Mouse (Mus musculus) cortical plate, adult 2 months (tissue): ENCODE results near the gene Zfp775. TPM values are rescaled to one million over a fixed set of nuclear protein-coding genes. Genes with fewer than 3 reads are reported as not detected.

ENCODE experiments used
- H3K27ac ChIP-seq: fragments of 200-500 bp; 2 replicates; pipeline ENCODE4 v1.5.1; 2012; ENCODE audit warnings: low read length, control low read depth, inconsistent platforms; ENCODE audit not compliant: insufficient read depth
- H3K4me1 ChIP-seq: fragments of 200-500 bp; 2 replicates; pipeline ENCODE4 v1.6.1; 2011; ENCODE audit warnings: low read length; ENCODE audit not compliant: control insufficient read depth, insufficient read depth
- H3K4me3 ChIP-seq: fragments of 200-500 bp; 2 replicates; pipeline ENCODE4 v1.5.1; 2011; ENCODE audit warnings: mild to moderate bottlenecking, low read length, control low read depth; ENCODE audit not compliant: insufficient read depth
- CTCF ChIP-seq: fragments of 200-500 bp; IDR thresholded peaks from 2 replicates; pipeline ENCODE4 v1.5.1; 2011; ENCODE audit warnings: mild to moderate bottlenecking, control low read depth, low read length; ENCODE audit not compliant: insufficient read depth; ENCODE audit errors: extremely low read depth
- POLR2A ChIP-seq: fragments of 200-500 bp; IDR thresholded peaks from 2 replicates; pipeline ENCODE4 v1.6.1; 2011; ENCODE audit warnings: mild to moderate bottlenecking, low read length, control low read depth; ENCODE audit not compliant: insufficient read depth; ENCODE audit errors: extremely low read depth
- polyA plus RNA-seq: library from polyadenylated mRNA; depleted of rRNA; stranded (reverse); fragments of >200 nt; gene quantifications from 2 replicates; pipeline ENCODE4 v1.2.3, GENCODE M21; 2012

Gene Zfp775
- polyA plus RNA-seq, 1 experiment = 6.8 TPM

DNA sequence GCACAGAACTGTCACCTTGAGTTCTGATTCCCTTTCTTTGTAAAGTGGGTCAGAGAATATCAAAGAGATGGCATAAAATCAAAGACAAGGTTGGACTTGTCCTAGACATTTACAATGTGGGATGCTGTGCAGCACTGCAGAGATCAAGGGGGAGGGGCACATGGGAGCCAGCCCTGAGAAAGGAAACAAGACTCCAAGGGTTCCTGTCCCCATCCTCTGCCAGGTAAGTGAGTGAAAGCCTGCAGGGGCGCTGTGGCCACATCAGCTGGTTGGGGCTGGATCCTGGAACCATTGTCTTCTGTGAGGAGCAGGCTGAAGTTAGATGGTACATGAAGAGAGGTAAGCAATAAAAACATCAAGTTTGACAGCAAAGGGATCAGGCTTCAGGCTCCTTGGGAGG is 21.6 kb downstream of the Zfp775 start:
- peaks cover 6% of the 10 kb centered on the region; the same call in 1 of the 2 replicates for H3K4me1 ChIP-seq
- TF ChIP-seq CTCF (no peak), POLR2A (no peak)
- H3K4me3 ChIP-seq = no peak overlapping the region
- no peak overlapping the region for H3K27ac ChIP-seq

DNA sequence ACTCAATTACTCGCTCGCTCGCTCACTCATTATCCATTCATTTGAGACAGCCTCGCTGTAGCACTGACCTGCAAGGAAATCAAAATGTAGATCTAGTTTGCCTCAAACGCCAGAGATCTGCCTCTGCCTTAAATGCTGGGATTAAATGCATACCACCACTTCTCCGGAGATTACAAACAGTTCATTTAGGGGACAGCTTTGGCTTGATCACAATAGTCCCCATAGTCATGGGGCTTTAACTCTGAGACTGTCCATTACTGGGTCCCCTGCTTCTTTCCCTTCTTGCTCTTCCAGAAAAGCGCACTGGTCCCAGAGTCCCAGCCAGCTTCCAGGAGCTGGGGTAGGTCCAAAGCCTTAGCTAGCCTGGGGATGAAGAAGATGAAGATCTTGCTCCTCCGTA is 24.6 kb downstream of the Zfp775 start, which contains the start of gene AI854703:
AI854703 (plus strand) TSS at position 301 of the 400 bp plus-strand sequence.
- H3K4me1 ChIP-seq = peaks cover 9% of the 10 kb centered on the region; the same call in 1 of the 2 replicates

DNA sequence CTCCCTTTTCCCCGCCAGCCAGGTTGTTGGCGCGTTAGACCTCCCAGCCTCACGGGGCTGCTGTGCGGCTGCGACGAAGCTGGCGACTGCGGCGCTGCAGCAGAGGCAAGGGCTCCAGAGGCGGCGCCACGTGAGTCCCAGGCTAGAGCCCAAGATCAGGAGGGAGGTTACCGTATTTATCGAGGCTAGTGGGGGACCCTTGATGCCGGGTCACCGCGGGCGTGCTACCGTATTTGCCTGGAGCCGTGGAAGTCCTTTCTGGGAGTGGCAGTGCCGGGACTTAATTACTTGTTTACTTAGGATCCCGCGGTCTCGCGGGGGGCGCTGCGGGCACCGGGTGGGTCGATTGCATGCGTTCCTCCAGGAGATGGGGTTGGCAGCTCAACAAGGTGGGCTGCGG is 25.1 kb downstream of the Zfp775 start:
- no peak for TF ChIP-seq CTCF
- peak; percentile 64 for TF ChIP-seq POLR2A
- peak overlapping the region; percentile 52 for H3K4me3 ChIP-seq
- peak overlapping the region; percentile 26; the same call in 1 of the 2 replicates for H3K27ac ChIP-seq
- peaks cover 9% of the 10 kb centered on the region; the same call in 1 of the 2 replicates for H3K4me1 ChIP-seq

More for the DNA sequence above, 24.6 kb downstream of the Zfp775 start, which contains the start of gene AI854703:
- H3K4me3 ChIP-seq = peak within 1 kb of the TSS; percentile 52
- TF ChIP-seq CTCF (no peak), POLR2A (no peak)
- H3K27ac ChIP-seq = peak within 1 kb of the TSS; percentile 45

DNA sequence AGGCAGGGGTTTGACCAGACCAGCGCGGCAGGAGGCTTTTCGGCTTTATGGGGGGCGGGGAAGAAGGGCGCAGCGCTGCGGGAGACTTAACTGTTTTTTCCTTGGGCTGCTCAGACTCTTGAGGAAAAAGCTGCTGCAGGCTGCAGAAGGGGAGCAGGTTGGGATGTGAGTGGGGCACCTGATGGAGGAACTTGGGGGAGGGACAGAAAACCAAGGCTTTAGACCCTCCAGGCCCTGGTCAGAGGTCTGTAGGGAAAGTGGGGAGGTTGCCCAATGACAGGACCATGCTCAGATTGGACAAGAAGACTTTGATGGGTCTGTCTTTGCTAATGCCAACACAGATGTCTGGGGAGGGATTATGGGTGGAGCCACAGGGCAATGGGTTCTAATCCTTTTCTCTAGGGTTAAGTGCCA is 25.7 kb downstream of the Zfp775 start:
- peak overlapping the region; percentile 33 for H3K27ac ChIP-seq
- peak overlapping the region; percentile 52 for H3K4me3 ChIP-seq
- TF ChIP-seq POLR2A = no peak
- no peak for TF ChIP-seq CTCF
- H3K4me1 ChIP-seq = peaks cover 9% of the 10 kb centered on the region; the same call in 1 of the 2 replicates

DNA sequence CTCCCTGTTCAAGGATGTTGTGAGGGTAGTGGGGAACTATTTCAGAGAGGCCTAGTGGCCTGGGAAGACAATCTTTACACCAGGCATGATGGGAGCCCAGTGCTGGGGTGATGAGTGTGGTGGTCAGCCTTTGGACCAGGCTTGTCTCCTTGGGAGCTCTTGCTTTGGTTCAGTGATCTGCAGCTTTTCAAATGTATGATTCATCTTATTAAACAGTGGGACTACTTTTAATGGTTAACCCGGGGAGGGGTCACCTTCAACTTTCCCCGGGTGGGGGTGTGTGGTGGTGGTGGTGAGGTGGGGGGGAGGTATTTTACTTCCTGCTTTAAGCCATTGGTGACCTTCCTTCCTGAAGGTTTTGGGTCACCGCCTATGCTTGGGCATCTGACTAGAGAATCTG is 26.5 kb downstream of the Zfp775 start:
- TF ChIP-seq POLR2A = no peak
- no peak for TF ChIP-seq CTCF
- Histone ChIP-seq H3K4me3 (peak overlapping the region; percentile 52), H3K4me1 (peaks cover 9% of the 10 kb centered on the region; the same call in 1 of the 2 replicates), H3K27ac (0 out of 2 replicates have a peak overlapping the region, but pooled peaks have one; percentile 33)

DNA sequence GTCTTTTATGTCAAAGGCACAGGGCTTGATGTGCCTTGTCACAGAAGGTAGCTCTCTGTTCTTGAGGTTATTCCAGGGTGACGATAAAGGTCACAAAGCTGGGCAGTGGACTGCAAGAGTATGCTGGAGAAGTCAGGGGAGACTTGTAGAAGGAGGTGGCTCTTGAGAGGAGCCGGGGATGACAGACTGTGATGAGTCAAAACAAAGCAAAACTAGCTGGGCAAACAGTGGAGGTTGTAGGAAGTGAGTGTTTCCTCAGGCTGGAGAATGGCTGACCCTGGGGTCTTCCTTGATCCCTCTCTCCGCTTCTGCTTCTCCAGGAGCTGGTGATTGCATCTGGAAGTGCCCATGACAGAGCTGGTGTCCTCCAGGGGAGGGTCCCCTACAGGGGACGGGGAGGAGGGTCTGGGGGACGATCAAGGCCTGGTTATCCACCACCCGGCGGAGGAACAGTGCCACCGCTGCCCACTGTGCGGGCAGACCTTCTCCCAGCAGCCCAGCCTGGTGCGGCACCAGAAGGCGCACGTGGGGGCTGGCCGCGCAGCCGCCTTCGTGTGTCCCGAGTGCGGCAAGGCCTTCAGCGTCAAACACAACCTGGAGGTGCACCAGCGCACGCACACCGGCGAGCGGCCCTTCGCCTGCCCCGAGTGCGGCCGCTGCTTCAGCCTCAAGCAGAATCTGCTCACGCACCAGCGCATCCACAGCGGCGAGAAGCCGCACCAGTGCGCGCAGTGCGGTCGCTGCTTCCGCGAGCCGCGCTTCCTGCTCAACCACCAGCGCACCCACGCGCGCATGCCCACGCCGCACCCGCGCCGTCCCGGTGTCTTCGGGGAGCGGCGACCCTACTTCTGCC is 27.2 kb downstream of the Zfp775 start:
- peak overlapping the region; percentile 41 for H3K27ac ChIP-seq
- H3K4me1 ChIP-seq = peaks cover 9% of the 10 kb centered on the region; the same call in 1 of the 2 replicates
- TF ChIP-seq POLR2A (peak; percentile 32; the same call in 1 of the 2 replicates), CTCF (no peak)
- H3K4me3 ChIP-seq = peak overlapping the region; percentile 52

DNA sequence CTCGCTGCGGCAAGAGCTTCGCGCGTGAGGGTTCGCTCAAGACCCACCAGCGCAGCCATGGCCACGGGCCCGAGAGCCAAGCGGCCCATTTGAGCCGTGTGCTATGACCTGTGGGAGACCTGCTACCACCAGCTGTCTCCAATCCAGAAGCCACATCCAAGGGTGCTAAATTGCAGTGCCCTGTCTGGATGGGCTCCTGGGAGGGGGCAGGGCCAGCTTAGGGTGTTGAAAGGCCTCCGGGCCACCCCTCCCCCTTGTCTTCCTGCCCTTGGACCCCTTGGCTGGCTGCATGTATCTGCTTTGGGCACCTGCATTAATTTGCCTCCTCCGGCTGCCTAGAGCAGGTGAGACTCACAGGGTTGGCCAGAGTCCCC is 27.8 kb downstream of the Zfp775 start:
- H3K4me1 ChIP-seq = peaks cover 9% of the 10 kb centered on the region; the same call in 1 of the 2 replicates
- no peak for TF ChIP-seq POLR2A
- no peak for TF ChIP-seq CTCF
- peak overlapping the region; percentile 41 for H3K27ac ChIP-seq
- peak overlapping the region; percentile 52 for H3K4me3 ChIP-seq

DNA sequence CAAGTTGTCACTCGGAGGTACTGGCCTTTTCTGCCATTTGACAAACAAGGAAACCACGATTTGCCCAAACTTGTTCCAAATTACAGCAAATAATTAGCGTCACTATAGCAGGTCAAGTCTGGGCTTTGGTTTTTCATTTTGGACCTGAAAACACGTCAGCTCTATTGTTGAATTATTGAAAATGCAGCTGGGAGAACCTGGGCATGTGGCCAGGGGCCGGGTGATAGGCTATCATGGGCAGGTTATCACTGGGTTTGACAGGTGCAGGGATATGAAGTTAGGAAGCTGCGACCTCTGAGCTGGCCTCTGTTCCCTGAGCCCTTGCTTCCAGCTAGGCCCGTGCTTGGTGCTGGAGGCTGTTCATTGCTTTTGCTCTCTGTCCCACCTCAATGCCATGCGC is 29.0 kb downstream of the Zfp775 start:
- no peak overlapping the region for H3K27ac ChIP-seq
- H3K4me1 ChIP-seq = peaks cover 9% of the 10 kb centered on the region; the same call in 1 of the 2 replicates
- TF ChIP-seq CTCF = no peak
- no peak for TF ChIP-seq POLR2A
- H3K4me3 ChIP-seq = no peak overlapping the region

DNA sequence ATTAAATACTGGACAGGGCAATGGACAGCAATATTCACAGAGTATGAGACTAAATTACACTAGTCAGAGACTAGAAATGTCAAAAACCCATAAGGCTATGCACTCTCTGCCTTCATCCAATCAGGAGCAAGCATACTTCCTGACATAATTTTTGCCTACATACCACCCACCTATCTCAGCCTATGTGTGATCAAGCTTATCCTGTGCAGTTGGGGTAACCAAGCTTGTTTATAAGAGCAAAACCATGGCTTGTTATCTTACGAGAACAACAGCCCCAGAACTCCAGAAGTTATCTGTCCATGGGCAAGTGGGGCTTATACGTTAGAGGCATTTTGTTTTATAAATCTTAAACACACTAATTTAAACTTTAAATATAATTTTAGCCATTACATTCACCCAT is 33.2 kb downstream of the Zfp775 start:
- peaks cover under 1% of the 10 kb centered on the region for H3K4me1 ChIP-seq
- H3K4me3 ChIP-seq = no peak overlapping the region
- TF ChIP-seq CTCF (no peak), POLR2A (no peak)
- no peak overlapping the region for H3K27ac ChIP-seq

DNA sequence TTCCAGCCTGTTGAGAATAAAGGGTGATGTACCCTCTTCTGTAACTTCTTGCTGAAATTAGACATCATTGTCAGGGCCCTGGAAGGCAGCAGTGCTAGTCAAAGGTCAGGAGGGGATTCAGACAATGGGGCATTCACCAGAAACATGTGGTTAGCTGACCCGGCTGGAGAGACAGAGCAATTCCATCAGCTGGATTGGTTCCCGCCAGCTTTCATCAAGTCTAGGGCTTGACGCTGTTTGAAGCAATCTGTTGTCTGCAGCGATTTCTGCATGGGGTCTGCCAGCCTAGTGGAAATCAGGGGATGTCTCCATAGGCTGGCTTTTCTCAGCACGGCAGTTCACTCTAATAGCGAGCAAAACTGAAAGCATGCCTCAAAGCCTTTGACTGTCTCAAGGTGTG is 34.7 kb downstream of the Zfp775 start:
- Histone ChIP-seq H3K4me3 (no peak overlapping the region), H3K4me1 (no peaks in the 10 kb centered on the region; the same call in 1 of the 2 replicates), H3K27ac (no peak overlapping the region)
- no peak for TF ChIP-seq POLR2A
- TF ChIP-seq CTCF = no peak
